Mouse (Mus musculus) ovary, postnatal 36 days (tissue): ENCODE results near the gene Zfp687.
"Not testable (repeated sequence)": the region's sequence is repeated elsewhere in the genome, so short reads cannot be mapped to it uniquely, and the experiment has no call there.

ENCODE experiments used
- DNase-seq: peaks from one replicate; pipeline ENCODE4 v3.0.0; 2022; ENCODE audit warnings: low spot score, mixed read lengths

Zfp687 gene

GRCm38 (mm10) chr3:95015337-95015872 lies at the start of gene Zfp687:
Gene Zfp687 (minus strand): TSS chr3:95015448.
- DNase-seq = peak; percentile 97

GRCm38 (mm10) chr3:95063741-95064140 lies 48.5 kb upstream of the Zfp687 start:
- DNase-seq = no peak

GRCm38 (mm10) chr3:95058078-95058477 lies 42.8 kb upstream of the Zfp687 start:
- DNase-seq = no peak

GRCm38 (mm10) chr3:95056275-95056674 lies 41.0 kb upstream of the Zfp687 start:
- DNase-seq = no peak

- DNase-seq = peak; percentile 42
Measured at GRCm38 (mm10) chr3:95054481-95055260, 39.4 kb upstream of the Zfp687 start.

- no peak for DNase-seq
Measured at GRCm38 (mm10) chr3:95053701-95054100, 38.5 kb upstream of the Zfp687 start.

GRCm38 (mm10) chr3:95052959-95053358 lies 37.7 kb upstream of the Zfp687 start:
- DNase-seq = no peak

GRCm38 (mm10) chr3:95047914-95048313 lies 32.7 kb upstream of the Zfp687 start:
- DNase-seq = no peak

- peak; percentile 15 for DNase-seq
Measured at GRCm38 (mm10) chr3:95046462-95047057, 31.3 kb upstream of the Zfp687 start.

- no peak for DNase-seq
Measured at GRCm38 (mm10) chr3:95043251-95043650, 28.0 kb upstream of the Zfp687 start.

- no peak for DNase-seq
Measured at GRCm38 (mm10) chr3:95042838-95043229, 27.6 kb upstream of the Zfp687 start.

GRCm38 (mm10) chr3:95042166-95042837 lies 27.1 kb upstream of the Zfp687 start, which contains the start of gene Psmd4:
Gene Psmd4 (minus strand): TSS chr3:95042614.
- DNase-seq = peak; percentile 94

- DNase-seq = no peak
Measured at GRCm38 (mm10) chr3:95041625-95042024, 26.4 kb upstream of the Zfp687 start.

GRCm38 (mm10) chr3:95029953-95030352 lies 14.7 kb upstream of the Zfp687 start:
- DNase-seq = no peak

- DNase-seq = not testable (repeated sequence)
Measured at GRCm38 (mm10) chr3:95029291-95029827, 14.1 kb upstream of the Zfp687 start.

GRCm38 (mm10) chr3:95028603-95029002 lies 13.4 kb upstream of the Zfp687 start:
- DNase-seq = no peak

GRCm38 (mm10) chr3:95027701-95028100 lies 12.5 kb upstream of the Zfp687 start:
- no peak for DNase-seq

- no peak for DNase-seq
Measured at GRCm38 (mm10) chr3:95027057-95027645, 11.9 kb upstream of the Zfp687 start.

- no peak for DNase-seq
Measured at GRCm38 (mm10) chr3:95025202-95025601, 10.0 kb upstream of the Zfp687 start.

GRCm38 (mm10) chr3:95024551-95024950 lies 9.3 kb upstream of the Zfp687 start:
- DNase-seq = peak; percentile 37

GRCm38 (mm10) chr3:95020956-95021355 lies 5.7 kb upstream of the Zfp687 start:
- not testable (repeated sequence) for DNase-seq

GRCm38 (mm10) chr3:95018741-95019140 lies 3.5 kb upstream of the Zfp687 start:
- no peak for DNase-seq
